Mouse (Mus musculus) bone marrow, adult 2 months (tissue): ENCODE measurements around the gene Rgs19.

Experiments
- CTCF ChIP-seq: fragments of 200-500 bp; IDR thresholded peaks from 2 replicates; pipeline ENCODE4 v1.5.1; 2011; ENCODE audit warnings: low read length, control low read depth; ENCODE audit not compliant: control insufficient read depth, insufficient read depth
- POLR2A ChIP-seq: fragments of 200-500 bp; IDR thresholded peaks from 2 replicates; pipeline ENCODE4 v1.6.1; 2011; ENCODE audit warnings: low read depth, mild to moderate bottlenecking, control low read depth, low read length, borderline replicate concordance; ENCODE audit not compliant: control insufficient read depth

- TF ChIP-seq CTCF, result no peak
- TF ChIP-seq POLR2A, result no peak
Observed at GRCm38 (mm10) chr2:181675454-181675853, 18.3 kb downstream of the Rgs19 start.
